Mouse (Mus musculus): Measurements from ENCODE around the gene Reck. TPM values are rescaled to one million over a fixed set of nuclear protein-coding genes. Genes with fewer than 3 reads are reported as not detected.

Gene Reck
- polyA plus RNA-seq, 1 experiment from 2014 or later: 25.7 TPM

GRCm38 (mm10) chr4:43878121-43878776 lies 2.9 kb downstream of the Reck start:
- DNase-seq (ENCODE audit: low spot score) (no peak), ATAC-seq (ENCODE audit: insufficient number of reproducible peaks, low FRiP score, low TSS enrichment, low read depth) (no peak)
- no peak overlapping the region for H3K4me2 ChIP-seq (ENCODE audit: low read depth, severe bottlenecking)
- no peak overlapping the region for H3K4me3 ChIP-seq (ENCODE audit: low read depth, low read length)
- no peaks in the 10 kb centered on the region for H3K9me3 ChIP-seq (ENCODE audit: control insufficient read depth, low read length)
- no peak overlapping the region for H3K27ac ChIP-seq (replicated peaks; ENCODE audit: low read depth, low read length)
- 34% methylated on average over 5 of the region's 5 CpGs for WGBS
- peaks cover 14% of the 10 kb centered on the region for H3K4me1 ChIP-seq (ENCODE audit: control insufficient read depth, insufficient read depth, low read length)
- H3K27me3 ChIP-seq (ENCODE audit: control insufficient read depth, insufficient read depth, low read length): no peaks in the 10 kb centered on the region
- H3K9ac ChIP-seq (ENCODE audit: low read length): 0 out of 2 replicates have a peak overlapping the region, but pooled peaks have one; percentile 12
- no peaks in the 10 kb centered on the region for H3K36me3 ChIP-seq (ENCODE audit: control insufficient read depth, insufficient read depth, low read length)

- Histone ChIP-seq H3K36me3 (ENCODE audit: control insufficient read depth, insufficient read depth, low read length) (no peaks in the 10 kb centered on the region), H3K4me2 (ENCODE audit: low read depth, severe bottlenecking) (no peak overlapping the region), H3K27me3 (ENCODE audit: control insufficient read depth, insufficient read depth, low read length) (no peaks in the 10 kb centered on the region), H3K27ac (replicated peaks; ENCODE audit: low read depth, low read length) (no peak overlapping the region), H3K9me3 (ENCODE audit: control insufficient read depth, low read length) (no peaks in the 10 kb centered on the region), H3K9ac (ENCODE audit: low read length) (no peak overlapping the region), H3K4me1 (ENCODE audit: control insufficient read depth, insufficient read depth, low read length) (peaks cover 26% of the 10 kb centered on the region), H3K4me3 (ENCODE audit: low read depth, low read length) (no peak overlapping the region)
- no peak for DNase-seq (ENCODE audit: low spot score)
- WGBS: 79% methylated on average over 6 of the region's 6 CpGs
- ATAC-seq (ENCODE audit: insufficient number of reproducible peaks, low FRiP score, low TSS enrichment, low read depth): no peak
These were observed 4.2 kb downstream of the Reck start for GRCm38 (mm10) chr4:43879566-43879965.

- ATAC-seq (ENCODE audit: insufficient number of reproducible peaks, low FRiP score, low TSS enrichment, low read depth) (no peak), DNase-seq (ENCODE audit: low spot score) (peak; percentile 55)
- no peaks in the 10 kb centered on the region for H3K9me3 ChIP-seq (ENCODE audit: control insufficient read depth, low read length)
- peaks cover 16% of the 10 kb centered on the region for H3K4me1 ChIP-seq (ENCODE audit: control insufficient read depth, insufficient read depth, low read length)
- H3K27me3 ChIP-seq (ENCODE audit: control insufficient read depth, insufficient read depth, low read length): no peaks in the 10 kb centered on the region
- no peaks in the 10 kb centered on the region for H3K36me3 ChIP-seq (ENCODE audit: control insufficient read depth, insufficient read depth, low read length)
- H3K27ac ChIP-seq (replicated peaks; ENCODE audit: low read depth, low read length): peak overlapping the region; percentile 2; the same call in 1 of the 2 replicates
- WGBS: 14% methylated on average over 4 of the region's 4 CpGs
- H3K4me3 ChIP-seq (ENCODE audit: low read depth, low read length): no peak overlapping the region
- no peak overlapping the region for H3K9ac ChIP-seq (ENCODE audit: low read length)
- H3K4me2 ChIP-seq (ENCODE audit: low read depth, severe bottlenecking): no peak overlapping the region
These were observed 8.9 kb downstream of the Reck start for GRCm38 (mm10) chr4:43884196-43884595.

- Histone ChIP-seq H3K4me2 (ENCODE audit: low read depth, severe bottlenecking) (no peak overlapping the region), H3K4me1 (ENCODE audit: control insufficient read depth, insufficient read depth, low read length) (no peaks in the 10 kb centered on the region), H3K9me3 (ENCODE audit: control insufficient read depth, low read length) (no peaks in the 10 kb centered on the region), H3K9ac (ENCODE audit: low read length) (no peak overlapping the region), H3K27me3 (ENCODE audit: control insufficient read depth, insufficient read depth, low read length) (no peaks in the 10 kb centered on the region), H3K36me3 (ENCODE audit: control insufficient read depth, insufficient read depth, low read length) (no peaks in the 10 kb centered on the region), H3K4me3 (ENCODE audit: low read depth, low read length) (no peak overlapping the region), H3K27ac (replicated peaks; ENCODE audit: low read depth, low read length) (no peak overlapping the region)
- no peak for DNase-seq (ENCODE audit: low spot score)
- ATAC-seq (ENCODE audit: insufficient number of reproducible peaks, low FRiP score, low TSS enrichment, low read depth): no peak
- 86% methylated on average over 3 of the region's 3 CpGs for WGBS
These were observed 15.9 kb downstream of the Reck start for GRCm38 (mm10) chr4:43891247-43891646.

DNA sequence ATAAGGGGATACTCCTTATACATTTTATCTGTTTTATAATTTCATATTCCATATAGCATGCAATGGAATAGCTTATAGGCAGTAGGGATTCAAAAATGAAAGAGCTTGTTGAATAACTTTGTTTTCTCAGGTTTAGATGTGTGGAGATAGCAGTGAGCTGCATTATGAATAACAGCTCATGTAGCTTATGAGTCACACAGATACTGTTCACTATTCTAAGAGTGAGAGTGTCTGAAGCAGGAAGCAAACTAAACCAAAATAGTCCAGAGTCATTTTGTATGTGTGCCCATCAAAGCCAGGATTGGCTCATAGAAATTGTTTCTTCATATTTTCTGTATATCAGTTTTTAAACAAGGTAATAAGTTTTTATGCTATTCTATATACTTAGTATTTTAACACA lies 21.9 kb downstream of the Reck start:
- no peak overlapping the region for H3K27ac ChIP-seq (replicated peaks; ENCODE audit: low read depth, low read length)
- no peak for DNase-seq (ENCODE audit: low spot score)
- no peak overlapping the region for H3K4me2 ChIP-seq (ENCODE audit: low read depth, severe bottlenecking)
- H3K4me3 ChIP-seq (ENCODE audit: low read depth, low read length): no peak overlapping the region
- H3K9ac ChIP-seq (ENCODE audit: low read length): no peak overlapping the region
- H3K36me3 ChIP-seq (ENCODE audit: control insufficient read depth, insufficient read depth, low read length): no peaks in the 10 kb centered on the region
- no peaks in the 10 kb centered on the region for H3K4me1 ChIP-seq (ENCODE audit: control insufficient read depth, insufficient read depth, low read length)
- no peaks in the 10 kb centered on the region for H3K27me3 ChIP-seq (ENCODE audit: control insufficient read depth, insufficient read depth, low read length)
- H3K9me3 ChIP-seq (ENCODE audit: control insufficient read depth, low read length): no peaks in the 10 kb centered on the region
- no peak for ATAC-seq (ENCODE audit: insufficient number of reproducible peaks, low FRiP score, low TSS enrichment, low read depth)

DNA sequence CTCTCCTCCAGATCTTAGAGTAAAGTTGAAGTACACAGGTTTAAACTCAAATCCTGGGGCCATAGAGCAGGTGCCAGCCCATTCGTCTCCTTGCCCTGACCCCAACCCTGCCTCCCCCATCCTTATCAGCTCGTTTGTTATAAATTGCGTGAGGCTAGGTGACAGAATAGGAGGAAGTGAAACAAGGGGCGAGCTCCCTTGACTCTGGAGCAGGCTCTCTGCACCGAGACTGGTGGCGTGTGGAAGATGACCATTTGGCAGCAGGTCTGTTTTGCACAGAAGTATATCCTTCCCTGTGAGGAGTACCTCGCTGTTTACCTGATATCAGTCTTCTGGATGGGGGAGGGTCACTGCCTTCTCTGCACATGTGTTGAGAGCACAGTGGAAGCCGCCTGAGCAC lies 23.9 kb downstream of the Reck start:
- Histone ChIP-seq H3K4me1 (ENCODE audit: control insufficient read depth, insufficient read depth, low read length) (no peaks in the 10 kb centered on the region), H3K27me3 (ENCODE audit: control insufficient read depth, insufficient read depth, low read length) (no peaks in the 10 kb centered on the region), H3K4me2 (ENCODE audit: low read depth, severe bottlenecking) (no peak overlapping the region), H3K4me3 (ENCODE audit: low read depth, low read length) (no peak overlapping the region), H3K27ac (replicated peaks; ENCODE audit: low read depth, low read length) (no peak overlapping the region), H3K36me3 (ENCODE audit: control insufficient read depth, insufficient read depth, low read length) (no peaks in the 10 kb centered on the region), H3K9ac (ENCODE audit: low read length) (no peak overlapping the region), H3K9me3 (ENCODE audit: control insufficient read depth, low read length) (no peaks in the 10 kb centered on the region)
- no peak for ATAC-seq (ENCODE audit: insufficient number of reproducible peaks, low FRiP score, low TSS enrichment, low read depth)
- no peak for DNase-seq (ENCODE audit: low spot score)
- 47% methylated on average over 8 of the region's 8 CpGs for WGBS

DNA sequence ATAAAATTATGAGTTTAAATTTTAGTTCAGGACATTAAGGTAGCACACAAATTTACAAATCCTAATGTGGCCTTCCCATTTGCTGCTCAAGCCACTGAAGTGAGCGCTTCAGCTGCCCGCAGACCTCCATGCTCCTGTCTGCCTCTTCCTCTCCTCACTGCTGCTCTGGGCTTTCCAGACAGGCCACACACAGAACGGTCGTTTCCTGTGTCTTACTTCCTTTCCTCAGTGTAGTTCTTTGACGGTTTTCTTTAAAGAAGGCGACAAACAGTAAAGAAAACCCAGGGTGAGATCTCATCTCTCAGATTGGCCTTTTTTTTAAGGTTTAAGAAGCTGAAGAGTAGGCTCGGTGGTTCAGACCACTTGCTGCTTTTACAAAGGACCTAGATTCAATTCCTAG lies 28.4 kb downstream of the Reck start:
- no peak overlapping the region for H3K9ac ChIP-seq (ENCODE audit: low read length)
- no peaks in the 10 kb centered on the region for H3K4me1 ChIP-seq (ENCODE audit: control insufficient read depth, insufficient read depth, low read length)
- H3K4me2 ChIP-seq (ENCODE audit: low read depth, severe bottlenecking): no peak overlapping the region
- ATAC-seq (ENCODE audit: insufficient number of reproducible peaks, low FRiP score, low TSS enrichment, low read depth) (no peak), DNase-seq (ENCODE audit: low spot score) (no peak)
- no peaks in the 10 kb centered on the region for H3K36me3 ChIP-seq (ENCODE audit: control insufficient read depth, insufficient read depth, low read length)
- no peak overlapping the region for H3K27ac ChIP-seq (replicated peaks; ENCODE audit: low read depth, low read length)
- WGBS: 72% methylated on average over 7 of the region's 7 CpGs
- no peaks in the 10 kb centered on the region for H3K27me3 ChIP-seq (ENCODE audit: control insufficient read depth, insufficient read depth, low read length)
- H3K9me3 ChIP-seq (ENCODE audit: control insufficient read depth, low read length): no peaks in the 10 kb centered on the region
- H3K4me3 ChIP-seq (ENCODE audit: low read depth, low read length): no peak overlapping the region

DNA sequence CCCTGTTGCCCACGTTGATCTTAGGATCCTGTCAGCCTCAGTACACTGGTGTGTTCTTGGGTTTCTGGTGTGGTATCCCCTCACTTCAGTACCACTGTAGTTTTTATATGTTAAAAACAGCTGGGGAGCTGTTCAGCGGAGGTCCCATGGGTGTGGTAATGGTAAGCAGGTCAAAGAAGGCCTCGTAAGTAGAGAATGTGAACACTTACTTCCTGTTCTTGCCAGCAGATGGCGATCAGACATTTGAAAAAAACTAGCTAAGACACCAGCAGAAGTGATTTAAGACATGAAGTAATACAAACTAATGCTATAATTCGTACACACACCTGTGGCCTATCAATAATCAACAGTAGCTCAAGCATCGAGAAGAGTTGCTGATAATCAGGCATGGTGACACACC lies 31.1 kb downstream of the Reck start:
- Histone ChIP-seq H3K27me3 (ENCODE audit: control insufficient read depth, insufficient read depth, low read length) (no peaks in the 10 kb centered on the region), H3K4me3 (ENCODE audit: low read depth, low read length) (no peak overlapping the region), H3K27ac (replicated peaks; ENCODE audit: low read depth, low read length) (no peak overlapping the region), H3K4me1 (ENCODE audit: control insufficient read depth, insufficient read depth, low read length) (no peaks in the 10 kb centered on the region), H3K36me3 (ENCODE audit: control insufficient read depth, insufficient read depth, low read length) (no peaks in the 10 kb centered on the region), H3K9me3 (ENCODE audit: control insufficient read depth, low read length) (no peaks in the 10 kb centered on the region), H3K9ac (ENCODE audit: low read length) (no peak overlapping the region), H3K4me2 (ENCODE audit: low read depth, severe bottlenecking) (no peak overlapping the region)
- ATAC-seq (ENCODE audit: insufficient number of reproducible peaks, low FRiP score, low TSS enrichment, low read depth) (no peak), DNase-seq (ENCODE audit: low spot score) (peak; percentile 64)
- WGBS: 29% methylated on average over 6 of the region's 6 CpGs

GRCm38 (mm10) chr4:43918221-43918620 lies 42.9 kb downstream of the Reck start:
- DNase-seq (ENCODE audit: low spot score) (no peak), ATAC-seq (ENCODE audit: insufficient number of reproducible peaks, low FRiP score, low TSS enrichment, low read depth) (no peak)
- no peaks in the 10 kb centered on the region for H3K9me3 ChIP-seq (ENCODE audit: control insufficient read depth, low read length)
- no peak overlapping the region for H3K9ac ChIP-seq (ENCODE audit: low read length)
- no peaks in the 10 kb centered on the region for H3K4me1 ChIP-seq (ENCODE audit: control insufficient read depth, insufficient read depth, low read length)
- no peak overlapping the region for H3K27ac ChIP-seq (replicated peaks; ENCODE audit: low read depth, low read length)
- H3K36me3 ChIP-seq (ENCODE audit: control insufficient read depth, insufficient read depth, low read length): no peaks in the 10 kb centered on the region; the same call in 1 of the 2 replicates
- no peak overlapping the region for H3K4me3 ChIP-seq (ENCODE audit: low read depth, low read length)
- 97% methylated on average over 5 of the region's 5 CpGs for WGBS
- no peaks in the 10 kb centered on the region for H3K27me3 ChIP-seq (ENCODE audit: control insufficient read depth, insufficient read depth, low read length)
- no peak overlapping the region for H3K4me2 ChIP-seq (ENCODE audit: low read depth, severe bottlenecking)

Data from limb, embryonic 11.5 days (tissue).